Mouse (Mus musculus) hindbrain, postnatal 0 days (tissue): ENCODE measurements at regions not wholly inside any gene's neighbourhood (a gene's known extent, or its start where the extent isn't known, plus 50 kb on each side); places are given as distances from the start of the nearest gene placed in this dataset.

Experiments used
- ATAC-seq: fragments of 200-750 bp; cut with Nextera tagmentation; 2 replicates; pipeline ENCODE4 v1.8.0; 2017; ENCODE audit warnings: mild to moderate bottlenecking, moderate TSS enrichment, moderate library complexity
- DNase-seq: peaks from one replicate; pipeline ENCODE4 v3.0.0-alpha.2; 2015; ENCODE audit warnings: low spot score
- H3K27ac ChIP-seq: fragments of 300-500 bp; sonication (generic); 2 replicates; pipeline ENCODE4 v1.5.1; 2014; ENCODE audit warnings: mild to moderate bottlenecking
- H3K27me3 ChIP-seq: fragments of 300-500 bp; sonication (generic); 2 replicates; pipeline ENCODE4 v1.6.1; 2014; ENCODE audit warnings: low read length, mixed read lengths; ENCODE audit not compliant: insufficient read depth
- H3K36me3 ChIP-seq: fragments of 300-500 bp; sonication (generic); 2 replicates; pipeline ENCODE4 v1.6.1; 2014; ENCODE audit warnings: low read length, mixed read lengths; ENCODE audit not compliant: insufficient read depth
- H3K4me1 ChIP-seq: fragments of 300-500 bp; sonication (generic); 2 replicates; pipeline ENCODE4 v1.6.1; 2014; ENCODE audit warnings: antibody characterized with exemption, low read length, mixed read lengths; ENCODE audit not compliant: insufficient read depth
- H3K4me2 ChIP-seq: fragments of 300-500 bp; sonication (generic); 2 replicates; pipeline ENCODE4 v1.6.1; 2014; ENCODE audit warnings: low read depth, mild to moderate bottlenecking, low read length, moderate library complexity, mixed read lengths
- H3K4me3 ChIP-seq: fragments of 300-500 bp; sonication (generic); 2 replicates; pipeline ENCODE4 v1.5.1; 2014; ENCODE audit warnings: low read length
- H3K9ac ChIP-seq: fragments of 300-500 bp; sonication (generic); replicated peaks from 2 replicates; pipeline ENCODE4 v1.6.1; 2014; ENCODE audit warnings: mild to moderate bottlenecking, low read length, moderate library complexity, mixed read lengths
- H3K9me3 ChIP-seq: fragments of 300-500 bp; sonication (generic); 2 replicates; pipeline ENCODE4 v1.6.1; 2016; ENCODE audit warnings: low read length, mixed read lengths
- CTCF ChIP-seq: IDR thresholded peaks from 2 replicates; pipeline ENCODE4 v1.5.1; 2016; ENCODE audit warnings: antibody characterized with exemption, control low read depth, low read depth
- WGBS: fragments of 180-500 bp; shearing (Covaris S2); extraction: QIAGEN DNeasy Blood & Tissue Kit; methylation state at CpG from one replicate; pipeline ENCODE4 v1.1.7; 2014; 5-methylcytosine and 5-hydroxymethylcytosine counted together

- Histone ChIP-seq H3K27ac (no peak overlapping the region), H3K9ac (no peak overlapping the region), H3K9me3 (no peaks in the 10 kb centered on the region), H3K27me3 (no peaks in the 10 kb centered on the region), H3K4me2 (no peak overlapping the region), H3K4me3 (no peak overlapping the region), H3K36me3 (no peaks in the 10 kb centered on the region), H3K4me1 (0 out of 2 replicates have a peak, but pooled peaks cover 3% of the 10 kb centered on the region)
- TF ChIP-seq CTCF: no peak
- WGBS: 83% methylated on average over 7 of the region's 7 CpGs
- ATAC-seq: no peak
- no peak for DNase-seq
Observed at GRCm38 (mm10) chr4:131272060-131272459, 327.9 kb downstream of the Matn1 start.

GRCm38 (mm10) chr4:131293560-131293959 lies 349.4 kb downstream of the Matn1 start:
- no peak overlapping the region for H3K4me2 ChIP-seq
- DNase-seq (no peak), ATAC-seq (no peak)
- H3K4me3 ChIP-seq: no peak overlapping the region
- no peaks in the 10 kb centered on the region for H3K4me1 ChIP-seq
- no peak overlapping the region for H3K9ac ChIP-seq
- TF ChIP-seq CTCF: no peak
- no peaks in the 10 kb centered on the region for H3K9me3 ChIP-seq
- 83% methylated on average over 2 of the region's 2 CpGs for WGBS
- no peaks in the 10 kb centered on the region for H3K36me3 ChIP-seq
- H3K27ac ChIP-seq: no peak overlapping the region
- no peaks in the 10 kb centered on the region for H3K27me3 ChIP-seq

GRCm38 (mm10) chr4:131298011-131298674 lies 354.0 kb downstream of the Matn1 start:
- no peak overlapping the region for H3K4me2 ChIP-seq
- TF ChIP-seq CTCF: no peak
- H3K9me3 ChIP-seq: no peaks in the 10 kb centered on the region
- H3K36me3 ChIP-seq: no peaks in the 10 kb centered on the region
- DNase-seq (no peak), ATAC-seq (no peak)
- 76% methylated on average over 14 of the region's 14 CpGs for WGBS
- no peaks in the 10 kb centered on the region for H3K4me1 ChIP-seq
- no peak overlapping the region for H3K9ac ChIP-seq
- no peak overlapping the region for H3K27ac ChIP-seq
- no peaks in the 10 kb centered on the region for H3K27me3 ChIP-seq
- H3K4me3 ChIP-seq: no peak overlapping the region

GRCm38 (mm10) chr4:131303936-131304335 lies 359.8 kb downstream of the Matn1 start:
- Histone ChIP-seq H3K27me3 (no peaks in the 10 kb centered on the region), H3K9me3 (no peaks in the 10 kb centered on the region), H3K4me3 (no peak overlapping the region), H3K9ac (no peak overlapping the region), H3K4me2 (no peak overlapping the region), H3K4me1 (no peaks in the 10 kb centered on the region; the same call in 1 of the 2 replicates), H3K27ac (no peak overlapping the region), H3K36me3 (no peaks in the 10 kb centered on the region)
- TF ChIP-seq CTCF: no peak
- DNase-seq: peak; percentile 62
- ATAC-seq: no peak
- 63% methylated on average over 3 of the region's 3 CpGs for WGBS

DNA sequence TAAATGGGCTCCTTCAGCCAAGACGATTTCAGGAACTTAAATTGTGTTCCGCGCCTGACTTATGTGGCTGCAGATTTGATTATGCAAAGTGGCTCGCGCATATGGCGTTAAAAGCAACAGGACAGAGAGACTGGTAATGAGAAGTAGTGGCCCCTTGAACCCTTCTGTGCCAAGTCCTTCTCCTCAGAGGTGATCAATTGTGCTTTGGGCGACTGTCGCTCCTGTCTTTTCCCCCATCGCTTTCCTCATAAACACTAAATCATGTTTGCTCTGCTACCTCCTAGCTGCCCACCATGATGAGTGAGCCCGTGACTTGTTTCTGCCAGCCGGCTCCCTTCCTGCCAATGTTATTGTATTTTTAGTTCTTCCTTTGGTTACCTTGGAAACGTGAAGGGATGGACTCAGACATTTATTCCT lies 360.2 kb downstream of the Matn1 start:
- no peaks in the 10 kb centered on the region for H3K9me3 ChIP-seq
- no peaks in the 10 kb centered on the region; the same call in 1 of the 2 replicates for H3K4me1 ChIP-seq
- H3K4me2 ChIP-seq: no peak overlapping the region
- 34% methylated on average over 12 of the region's 12 CpGs for WGBS
- peak; percentile 55 for DNase-seq
- no peak overlapping the region for H3K9ac ChIP-seq
- no peak for TF ChIP-seq CTCF
- no peak overlapping the region for H3K27ac ChIP-seq
- no peak for ATAC-seq
- no peak overlapping the region for H3K4me3 ChIP-seq
- H3K27me3 ChIP-seq: no peaks in the 10 kb centered on the region
- no peaks in the 10 kb centered on the region for H3K36me3 ChIP-seq

- DNase-seq: no peak
- Histone ChIP-seq H3K4me1 (no peaks in the 10 kb centered on the region), H3K9ac (no peak overlapping the region), H3K4me3 (no peak overlapping the region), H3K9me3 (no peaks in the 10 kb centered on the region), H3K4me2 (no peak overlapping the region), H3K36me3 (no peaks in the 10 kb centered on the region), H3K27ac (no peak overlapping the region), H3K27me3 (no peaks in the 10 kb centered on the region)
- ATAC-seq: no peak
- no peak for TF ChIP-seq CTCF
- WGBS: 78% methylated on average over 3 of the region's 3 CpGs
Observed at GRCm38 (mm10) chr4:131314231-131314630, 370.0 kb downstream of the Matn1 start.

GRCm38 (mm10) chr4:131316041-131316440 lies 371.9 kb downstream of the Matn1 start:
- Histone ChIP-seq H3K9me3 (no peaks in the 10 kb centered on the region), H3K27me3 (no peaks in the 10 kb centered on the region), H3K36me3 (no peaks in the 10 kb centered on the region), H3K4me1 (no peaks in the 10 kb centered on the region), H3K4me3 (no peak overlapping the region), H3K9ac (no peak overlapping the region), H3K4me2 (no peak overlapping the region), H3K27ac (no peak overlapping the region)
- DNase-seq (no peak), ATAC-seq (no peak)
- 76% methylated on average over 3 of the region's 3 CpGs for WGBS
- TF ChIP-seq CTCF: no peak
